Mouse (Mus musculus) liver, embryonic 14.5 days (tissue): ENCODE measurements around the gene Pom121l2. TPM values are rescaled to one million over a fixed set of nuclear protein-coding genes. Genes with fewer than 3 reads are reported as not detected.

Experiments used
- ATAC-seq: fragments of 200-750 bp; cut with Nextera tagmentation; 2 replicates; pipeline ENCODE4 v1.8.0; 2017; ENCODE audit warnings: moderate number of reproducible peaks, mild to moderate bottlenecking, moderate library complexity; ENCODE audit not compliant: insufficient read depth
- DNase-seq, 3 experiments: peaks; one replicate each; pipeline ENCODE4 v3.0.0-alpha.2; 2012 to 2013; ENCODE audit warnings: low read depth in 3 of 3, low spot score in 3 of 3
- H3K27ac ChIP-seq: fragments of 300-500 bp; sonication (generic); 2 replicates; pipeline ENCODE4 v1.5.1; 2014; ENCODE audit warnings: moderate library complexity, mild to moderate bottlenecking, control low read depth, inconsistent platforms
- H3K27me3 ChIP-seq: fragments of 300-500 bp; sonication (generic); 2 replicates; pipeline ENCODE4 v1.6.1; 2014; ENCODE audit warnings: mild to moderate bottlenecking, low read length, moderate library complexity; ENCODE audit not compliant: control insufficient read depth, insufficient read depth
- H3K36me3 ChIP-seq: fragments of 300-500 bp; sonication (generic); replicated peaks from 2 replicates; pipeline ENCODE4 v1.6.1; 2014; ENCODE audit warnings: low read depth; ENCODE audit not compliant: control insufficient read depth, insufficient read depth
- H3K4me1 ChIP-seq, 2 experiments: fragments of 200-500 bp in 1 of 2; fragments of 300-500 bp in 1 of 2; sonication (generic) in 1 of 2; replicated peaks; 2 replicates each; pipeline ENCODE4 v1.6.1; 2012 to 2014; ENCODE audit warnings: antibody characterized with exemption in 1 of 2, inconsistent platforms in 1 of 2, low read length in 1 of 2; ENCODE audit not compliant: control insufficient read depth in 2 of 2, insufficient read depth in 2 of 2
- H3K4me2 ChIP-seq: fragments of 300-500 bp; sonication (generic); 2 replicates; pipeline ENCODE4 v1.6.1; 2014; ENCODE audit warnings: low read depth, mild to moderate bottlenecking, control low read depth, moderate library complexity
- H3K4me3 ChIP-seq, 2 experiments: fragments of 200-500 bp in 1 of 2; fragments of 300-500 bp in 1 of 2; sonication (generic) in 1 of 2; 2 replicates each; pipeline ENCODE4 v1.5.1; 2012 to 2014; ENCODE audit warnings: low read depth in 2 of 2, low read length in 2 of 2, mild to moderate bottlenecking in 2 of 2, control low read depth in 1 of 2, inconsistent platforms in 1 of 2, moderate library complexity in 1 of 2; ENCODE audit not compliant: insufficient read depth in 1 of 2
- H3K9ac ChIP-seq: fragments of 300-500 bp; sonication (generic); replicated peaks from 2 replicates; pipeline ENCODE4 v1.6.1; 2014; ENCODE audit warnings: mild to moderate bottlenecking, control low read depth, moderate library complexity
- H3K9me3 ChIP-seq: fragments of 300-500 bp; sonication (generic); 2 replicates; pipeline ENCODE4 v1.6.1; 2016; ENCODE audit warnings: low read length, mixed read lengths; ENCODE audit not compliant: control insufficient read depth
- CTCF ChIP-seq: IDR thresholded peaks from 2 replicates; pipeline ENCODE4 v1.5.1; 2016; ENCODE audit warnings: antibody characterized with exemption, low read depth, control low read depth
- EP300 ChIP-seq: IDR thresholded peaks from 2 replicates; pipeline ENCODE4 v1.6.1; 2016; ENCODE audit warnings: antibody characterized with exemption, low read depth
- WGBS: fragments of 180-500 bp; shearing (Covaris S2); extraction: QIAGEN DNeasy Blood & Tissue Kit; methylation state at CpG from one replicate; pipeline ENCODE4 v1.1.7; 2014; ENCODE audit not compliant: insufficient replicate concordance; 5-methylcytosine and 5-hydroxymethylcytosine counted together
- polyA plus RNA-seq, 2 experiments: library from polyadenylated mRNA; depleted of rRNA in 1 of 2; stranded (reverse) in 1 of 2; unstranded in 1 of 2; fragments of >200 nt; fragmentation: Nextera tagmentation in 1 of 2; extraction: Ambion mirVana in 1 of 2; gene quantifications; 2 replicates each; pipeline versions ENCODE4 v1.2.1 to v1.2.3; 2012 to 2014

Pom121l2 gene
- polyA plus RNA-seq, 2 experiments = not detected

GRCm38 (mm10) chr13:21974221-21974725 is 6.7 kb upstream of the Pom121l2 start:
- DNase-seq (peak; percentile 75 to 87 (median 77)), ATAC-seq (peak; percentile 83)
- H3K27ac ChIP-seq = peak overlapping the region; percentile 86
- peak overlapping the region; percentile 79 to 100 for H3K4me3 ChIP-seq
- peaks cover 2 to 3% of the 10 kb centered on the region in 2 experiments; a peak in 2 of 4 replicates for H3K4me1 ChIP-seq
- under 1% methylated on average over 23 of the region's 23 CpGs for WGBS
- no peaks in the 10 kb centered on the region for H3K9me3 ChIP-seq
- H3K36me3 ChIP-seq = no peaks in the 10 kb centered on the region
- TF ChIP-seq EP300 (no peak), CTCF (peak; percentile 97)
- peak overlapping the region; percentile 70 for H3K4me2 ChIP-seq
- peak overlapping the region; percentile 76 for H3K9ac ChIP-seq
- peaks cover 6% of the 10 kb centered on the region for H3K27me3 ChIP-seq

- peak overlapping the region; percentile 86 for H3K27ac ChIP-seq
- DNase-seq = peak; percentile 64 to 74 (median 67)
- no peaks in the 10 kb centered on the region for H3K36me3 ChIP-seq
- 4% methylated on average over 20 of the region's 20 CpGs for WGBS
- peak overlapping the region; percentile 76 for H3K9ac ChIP-seq
- peak; percentile 96 for ATAC-seq
- H3K4me1 ChIP-seq = peaks cover 2 to 3% of the 10 kb centered on the region in 2 experiments; a peak in 2 of 4 replicates
- peak overlapping the region; percentile 79 to 100 for H3K4me3 ChIP-seq
- peak overlapping the region; percentile 70 for H3K4me2 ChIP-seq
- H3K9me3 ChIP-seq = no peaks in the 10 kb centered on the region
- no peak for TF ChIP-seq EP300
- no peak for TF ChIP-seq CTCF
- peaks cover 10% of the 10 kb centered on the region for H3K27me3 ChIP-seq
These were observed 6.1 kb upstream of the Pom121l2 start for GRCm38 (mm10) chr13:21974726-21975473.

- ATAC-seq (no peak), DNase-seq (no peak)
- H3K9me3 ChIP-seq = no peaks in the 10 kb centered on the region
- no peak overlapping the region for H3K9ac ChIP-seq
- no peaks in the 10 kb centered on the region for H3K36me3 ChIP-seq
- peaks cover 55% of the 10 kb centered on the region for H3K27me3 ChIP-seq
- peak overlapping the region; percentile 58 for H3K4me2 ChIP-seq
- no peaks in the 10 kb centered on the region for H3K4me1 ChIP-seq
- H3K27ac ChIP-seq = no peak overlapping the region
- peak overlapping the region; percentile 21 to 42; a peak in 2 of 4 replicates for H3K4me3 ChIP-seq
- WGBS = 8% methylated on average over 17 of the region's 17 CpGs
- TF ChIP-seq EP300 = no peak
- no peak for TF ChIP-seq CTCF
These were observed 804 bp downstream of the Pom121l2 start for GRCm38 (mm10) chr13:21981803-21982193.

- TF ChIP-seq EP300 (no peak), CTCF (no peak)
- Histone ChIP-seq H3K27me3 (peaks cover 47% of the 10 kb centered on the region), H3K4me3 (no peak overlapping the region), H3K9me3 (no peaks in the 10 kb centered on the region), H3K36me3 (no peaks in the 10 kb centered on the region), H3K4me1 (no peaks in the 10 kb centered on the region), H3K4me2 (no peak overlapping the region), H3K27ac (no peak overlapping the region), H3K9ac (no peak overlapping the region)
- 54% methylated on average over 2 of the region's 2 CpGs for WGBS
- ATAC-seq (no peak), DNase-seq (no peak)
These were observed 3.5 kb downstream of the Pom121l2 start for GRCm38 (mm10) chr13:21984486-21984885.

- H3K27me3 ChIP-seq = peaks cover 23% of the 10 kb centered on the region
- TF ChIP-seq CTCF (no peak), EP300 (no peak)
- 73% methylated on average over 5 of the region's 5 CpGs for WGBS
- DNase-seq = no peak
- H3K9ac ChIP-seq = no peak overlapping the region
- no peak overlapping the region for H3K4me3 ChIP-seq
- no peak for ATAC-seq
- H3K4me2 ChIP-seq = no peak overlapping the region
- no peaks in the 10 kb centered on the region for H3K36me3 ChIP-seq
- peaks cover 0 to 18% of the 10 kb centered on the region in 2 experiments; a peak in 3 of 4 replicates for H3K4me1 ChIP-seq
- H3K9me3 ChIP-seq = no peaks in the 10 kb centered on the region
- H3K27ac ChIP-seq = no peak overlapping the region
These were observed 11.6 kb downstream of the Pom121l2 start for GRCm38 (mm10) chr13:21992550-21992949.
